Mouse (Mus musculus) midbrain, embryonic 12.5 days (tissue): ENCODE measurements at regions not wholly inside any gene's neighbourhood (a gene's known extent, or its start where the extent isn't known, plus 50 kb on each side); places are given as distances from the start of the nearest gene placed in this dataset.
"Not testable (repeated sequence)": the region's sequence is repeated elsewhere in the genome, so short reads cannot be mapped to it uniquely, and the experiment has no call there.

Experiments
- ATAC-seq: fragments of 200-750 bp; cut with Nextera tagmentation; 2 replicates; pipeline ENCODE4 v1.8.0; 2017; ENCODE audit warnings: low read depth, moderate TSS enrichment, moderate library complexity; ENCODE audit not compliant: low FRiP score
- H3K27ac ChIP-seq: fragments of 300-500 bp; sonication (generic); replicated peaks from 2 replicates; pipeline ENCODE4 v1.5.1; 2016; ENCODE audit warnings: mild to moderate bottlenecking
- H3K27me3 ChIP-seq: fragments of 300-500 bp; sonication (generic); 2 replicates; pipeline ENCODE4 v1.6.1; 2016; ENCODE audit warnings: mild to moderate bottlenecking
- H3K36me3 ChIP-seq: fragments of 300-500 bp; sonication (generic); 2 replicates; pipeline ENCODE4 v1.6.1; 2016
- H3K4me1 ChIP-seq: fragments of 300-500 bp; sonication (generic); 2 replicates; pipeline ENCODE4 v1.6.1; 2016
- H3K4me2 ChIP-seq: fragments of 300-500 bp; sonication (generic); replicated peaks from 2 replicates; pipeline ENCODE4 v1.6.1; 2016; ENCODE audit warnings: mild to moderate bottlenecking, moderate library complexity
- H3K4me3 ChIP-seq: fragments of 300-500 bp; sonication (generic); 2 replicates; pipeline ENCODE4 v1.5.1; 2016; ENCODE audit warnings: mild to moderate bottlenecking
- H3K9ac ChIP-seq: fragments of 300-500 bp; sonication (generic); replicated peaks from 2 replicates; pipeline ENCODE4 v1.6.1; 2016; ENCODE audit warnings: mild to moderate bottlenecking, moderate library complexity
- H3K9me3 ChIP-seq: fragments of 300-500 bp; sonication (generic); 2 replicates; pipeline ENCODE4 v1.6.1; 2016; ENCODE audit warnings: mild to moderate bottlenecking
- WGBS: fragments of 180-500 bp; shearing (Covaris S2); methylation state at CpG from one replicate; pipeline ENCODE4 v1.1.7; 2016; 5-methylcytosine and 5-hydroxymethylcytosine counted together

DNA sequence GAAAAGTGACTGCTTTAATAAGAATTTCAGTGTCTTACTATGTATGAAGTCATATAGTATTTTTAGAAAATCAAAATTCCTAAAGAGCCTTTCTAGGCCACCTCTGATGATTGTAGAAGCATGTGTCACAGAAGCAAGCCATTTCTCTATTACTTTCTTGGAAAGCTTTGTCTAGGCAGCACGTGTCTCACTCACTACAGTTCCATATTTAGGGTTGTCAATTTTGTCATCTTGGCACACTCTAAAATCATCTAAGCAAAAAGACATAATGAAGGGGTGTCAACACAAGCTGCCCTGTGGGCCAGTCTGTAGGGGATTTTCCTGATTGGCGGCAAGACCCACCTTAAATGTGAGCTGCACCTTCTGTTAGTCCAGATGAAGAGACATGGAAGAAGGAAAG, 723.1 kb upstream of the Brinp1 start:
- no peaks in the 10 kb centered on the region for H3K36me3 ChIP-seq
- ATAC-seq = no peak
- H3K9me3 ChIP-seq = no peaks in the 10 kb centered on the region
- H3K9ac ChIP-seq = no peak overlapping the region
- no peaks in the 10 kb centered on the region for H3K27me3 ChIP-seq
- no peak overlapping the region for H3K4me3 ChIP-seq
- 89% methylated on average over 2 of the region's 2 CpGs for WGBS
- H3K27ac ChIP-seq = no peak overlapping the region
- no peak overlapping the region for H3K4me2 ChIP-seq
- no peaks in the 10 kb centered on the region for H3K4me1 ChIP-seq

DNA sequence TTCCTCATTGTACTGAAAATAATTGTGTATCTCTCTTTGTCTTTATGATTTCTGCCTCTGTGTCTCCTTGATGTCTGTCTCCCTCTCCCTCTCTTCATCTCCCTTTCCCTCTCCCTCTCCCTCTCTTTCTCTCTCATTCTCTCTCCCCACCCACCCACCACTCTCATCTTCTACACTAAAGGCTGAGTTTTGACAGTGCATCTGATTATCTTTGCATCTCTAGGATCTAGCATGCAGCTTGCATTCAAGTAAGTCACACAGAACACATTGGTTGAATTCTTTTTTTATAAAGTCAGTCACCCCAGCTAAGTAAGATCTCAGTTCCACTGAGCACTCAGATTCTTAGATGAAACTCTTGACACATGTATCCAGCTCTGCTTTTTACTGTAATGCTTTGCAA, 719.3 kb upstream of the Brinp1 start:
- Histone ChIP-seq H3K4me3 (no peak overlapping the region), H3K9me3 (no peaks in the 10 kb centered on the region), H3K4me2 (no peak overlapping the region), H3K27ac (no peak overlapping the region), H3K9ac (no peak overlapping the region), H3K4me1 (no peaks in the 10 kb centered on the region), H3K36me3 (no peaks in the 10 kb centered on the region), H3K27me3 (no peaks in the 10 kb centered on the region)
- no peak for ATAC-seq

DNA sequence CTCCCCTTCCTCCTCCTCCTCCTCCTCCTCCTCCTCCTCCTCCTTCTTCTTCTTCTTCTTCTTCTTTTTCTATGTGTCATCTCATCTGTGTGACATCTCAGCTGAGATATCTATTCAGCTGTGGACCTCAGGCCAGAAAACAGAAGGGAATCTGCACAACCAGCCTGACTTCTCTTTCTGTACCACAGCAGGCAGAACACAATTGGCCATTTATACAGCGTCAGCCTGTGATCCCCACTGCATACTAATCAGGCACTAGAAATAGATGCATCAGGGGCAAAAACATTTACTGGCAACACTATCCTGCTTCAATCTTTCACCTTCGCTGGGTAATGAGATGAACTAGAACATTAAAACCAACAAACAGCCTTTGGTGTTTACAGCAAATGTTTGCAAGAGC, 674.7 kb upstream of the Brinp1 start:
- peak; percentile 56; the same call in 1 of the 2 replicates for ATAC-seq
- 54% methylated on average over 2 of the region's 2 CpGs for WGBS
- no peak overlapping the region for H3K4me2 ChIP-seq
- H3K9ac ChIP-seq = no peak overlapping the region
- H3K27ac ChIP-seq = no peak overlapping the region
- H3K27me3 ChIP-seq = no peaks in the 10 kb centered on the region
- no peak overlapping the region for H3K4me3 ChIP-seq
- no peaks in the 10 kb centered on the region for H3K36me3 ChIP-seq
- H3K4me1 ChIP-seq = no peaks in the 10 kb centered on the region
- H3K9me3 ChIP-seq = no peaks in the 10 kb centered on the region

DNA sequence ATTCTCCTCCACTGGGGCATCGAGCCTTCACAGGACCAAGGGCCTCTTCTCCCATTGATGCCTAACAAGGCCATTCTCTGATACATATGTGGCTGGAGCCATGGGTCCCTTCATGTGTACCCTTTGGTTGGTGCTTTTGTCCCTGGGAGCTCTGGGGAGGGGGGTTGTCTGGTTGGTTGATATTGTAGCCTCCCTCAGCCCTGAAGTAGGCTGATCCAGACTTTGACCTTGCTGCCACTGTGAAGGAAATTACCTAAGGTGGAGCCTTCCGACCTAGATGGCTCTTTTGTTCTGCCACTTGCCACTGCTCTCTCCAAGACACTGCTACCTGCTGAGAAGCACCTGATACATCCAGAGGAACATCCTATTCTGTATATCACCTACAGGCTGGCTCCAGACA, 672.2 kb upstream of the Brinp1 start:
- H3K4me1 ChIP-seq, H3K27ac ChIP-seq, ATAC-seq, H3K9me3 ChIP-seq, H3K4me2 ChIP-seq, H3K36me3 ChIP-seq, H3K27me3 ChIP-seq, H3K9ac ChIP-seq, H3K4me3 ChIP-seq: not testable (repeated sequence)
- 97% methylated on average over 2 of the region's 2 CpGs for WGBS

DNA sequence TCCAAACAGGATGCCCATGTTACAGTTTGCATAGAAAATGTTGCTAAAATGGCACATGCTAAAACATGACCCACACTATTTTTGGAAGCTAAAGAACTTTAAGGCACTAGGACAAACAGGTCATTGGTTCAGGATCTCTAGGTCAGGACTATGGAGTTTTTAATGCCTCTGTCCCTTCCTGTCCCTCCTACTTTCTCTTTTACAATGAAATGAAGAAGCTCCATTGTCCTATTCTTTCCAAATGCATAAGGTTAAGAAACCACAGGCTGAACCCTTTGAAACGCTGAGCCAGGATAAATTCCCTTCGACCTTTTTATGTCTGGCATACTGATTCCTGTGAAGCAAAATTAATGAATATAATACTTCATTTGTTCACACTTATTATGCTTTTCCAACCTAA, 671.6 kb upstream of the Brinp1 start:
- WGBS = 63% methylated on average over 2 of the region's 2 CpGs

DNA sequence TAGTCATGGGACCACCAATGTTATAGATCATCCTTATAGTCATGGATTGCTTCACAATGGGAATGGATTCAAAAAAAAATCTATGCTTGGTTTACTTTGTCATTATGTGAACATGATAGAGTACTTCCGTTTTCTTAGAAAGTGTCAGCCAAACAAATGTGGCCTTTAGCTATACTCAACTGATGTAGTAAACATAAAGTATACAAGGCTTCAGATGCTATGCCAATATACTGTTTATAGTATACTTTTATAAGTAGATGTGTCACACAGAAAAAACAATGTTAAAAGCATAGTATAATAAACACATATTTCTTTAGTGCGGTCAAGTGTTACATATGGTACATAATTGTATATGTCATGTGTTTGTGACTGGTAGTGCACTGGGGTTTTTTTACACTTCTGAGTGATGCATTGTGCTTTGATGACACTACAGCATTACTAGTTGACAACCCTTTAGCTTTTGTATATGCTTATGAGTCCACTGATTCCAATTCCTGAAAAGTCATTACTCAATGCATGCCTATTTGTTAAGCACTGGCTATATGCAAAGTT, 666.9 kb upstream of the Brinp1 start:
- WGBS = 93% methylated on average over 2 of the region's 2 CpGs
- H3K36me3 ChIP-seq = no peaks in the 10 kb centered on the region
- no peak for ATAC-seq

More for the DNA sequence above, 671.6 kb upstream of the Brinp1 start:
- H3K36me3 ChIP-seq = no peaks in the 10 kb centered on the region
- H3K4me1 ChIP-seq = no peaks in the 10 kb centered on the region
- no peaks in the 10 kb centered on the region for H3K9me3 ChIP-seq
- H3K4me2 ChIP-seq = no peak overlapping the region
- ATAC-seq = no peak
- H3K9ac ChIP-seq = no peak overlapping the region
- H3K4me3 ChIP-seq = no peak overlapping the region
- no peaks in the 10 kb centered on the region for H3K27me3 ChIP-seq
- no peak overlapping the region for H3K27ac ChIP-seq

DNA sequence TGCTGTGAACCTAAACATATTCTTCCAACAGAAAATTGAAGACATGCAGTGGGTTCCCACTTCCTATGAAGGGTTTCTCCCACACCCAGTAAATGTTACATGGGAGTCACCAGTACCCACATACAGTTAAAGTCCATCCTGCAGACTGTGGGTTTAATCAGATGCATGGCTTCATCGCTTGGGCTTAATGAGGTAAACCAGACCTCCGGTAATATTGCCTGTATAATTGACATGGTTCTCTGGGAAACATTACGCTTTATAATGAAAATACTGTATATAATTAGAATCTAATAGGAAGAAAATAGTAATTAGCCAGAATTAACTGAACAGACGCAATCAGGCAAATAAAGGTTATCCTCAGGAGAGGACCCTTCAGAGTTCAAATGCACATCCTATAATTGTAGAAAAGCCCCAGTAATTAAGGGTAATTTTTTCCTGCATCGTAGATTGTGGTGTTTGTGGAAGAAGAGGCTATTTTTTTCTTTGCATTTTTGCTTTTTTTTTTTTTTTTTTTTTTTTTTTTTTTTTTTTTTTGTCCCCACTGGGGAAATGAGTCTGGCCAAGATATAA, 664.0 kb upstream of the Brinp1 start:
- no peak overlapping the region for H3K9ac ChIP-seq
- H3K4me3 ChIP-seq = no peak overlapping the region
- no peaks in the 10 kb centered on the region for H3K4me1 ChIP-seq
- 83% methylated on average over 5 of the region's 5 CpGs for WGBS
- 0 out of 2 replicates have a peak, but pooled peaks have one; percentile 19 for ATAC-seq
- H3K27me3 ChIP-seq = 0 out of 2 replicates have a peak, but pooled peaks cover 6% of the 10 kb centered on the region
- H3K4me2 ChIP-seq = no peak overlapping the region
- H3K9me3 ChIP-seq = no peaks in the 10 kb centered on the region
- no peak overlapping the region for H3K27ac ChIP-seq
- no peaks in the 10 kb centered on the region for H3K36me3 ChIP-seq

More for the DNA sequence above, 666.9 kb upstream of the Brinp1 start:
- Histone ChIP-seq H3K27me3 (no peaks in the 10 kb centered on the region), H3K9me3 (no peaks in the 10 kb centered on the region), H3K9ac (no peak overlapping the region), H3K4me3 (no peak overlapping the region), H3K4me2 (no peak overlapping the region), H3K4me1 (no peaks in the 10 kb centered on the region), H3K27ac (no peak overlapping the region)

DNA sequence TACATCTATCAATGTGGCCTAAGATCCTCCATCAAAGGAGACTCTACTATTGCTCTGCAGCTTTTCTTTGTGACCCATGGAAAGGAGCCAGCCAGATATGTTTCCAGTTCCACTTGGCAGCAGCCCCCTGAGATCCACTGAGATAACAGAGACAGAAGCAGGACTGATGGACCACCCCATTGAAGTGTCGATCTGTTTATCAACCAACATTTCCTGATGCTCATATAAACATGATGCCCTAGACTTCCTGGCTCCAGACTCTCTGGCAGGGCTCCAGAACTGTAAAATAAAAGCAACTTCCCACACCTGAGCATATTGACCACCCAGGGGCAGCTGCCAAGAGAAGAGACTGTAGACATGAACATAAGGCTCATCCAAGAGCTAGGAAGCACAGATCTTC, 660.7 kb upstream of the Brinp1 start:
- Histone ChIP-seq H3K4me2 (no peak overlapping the region), H3K9ac (no peak overlapping the region), H3K4me1 (no peaks in the 10 kb centered on the region), H3K27ac (no peak overlapping the region), H3K4me3 (no peak overlapping the region), H3K9me3 (no peaks in the 10 kb centered on the region), H3K27me3 (0 out of 2 replicates have a peak, but pooled peaks cover 6% of the 10 kb centered on the region), H3K36me3 (no peaks in the 10 kb centered on the region)
- WGBS = 82% methylated on average over 1 of the region's 1 CpGs
- ATAC-seq = no peak

DNA sequence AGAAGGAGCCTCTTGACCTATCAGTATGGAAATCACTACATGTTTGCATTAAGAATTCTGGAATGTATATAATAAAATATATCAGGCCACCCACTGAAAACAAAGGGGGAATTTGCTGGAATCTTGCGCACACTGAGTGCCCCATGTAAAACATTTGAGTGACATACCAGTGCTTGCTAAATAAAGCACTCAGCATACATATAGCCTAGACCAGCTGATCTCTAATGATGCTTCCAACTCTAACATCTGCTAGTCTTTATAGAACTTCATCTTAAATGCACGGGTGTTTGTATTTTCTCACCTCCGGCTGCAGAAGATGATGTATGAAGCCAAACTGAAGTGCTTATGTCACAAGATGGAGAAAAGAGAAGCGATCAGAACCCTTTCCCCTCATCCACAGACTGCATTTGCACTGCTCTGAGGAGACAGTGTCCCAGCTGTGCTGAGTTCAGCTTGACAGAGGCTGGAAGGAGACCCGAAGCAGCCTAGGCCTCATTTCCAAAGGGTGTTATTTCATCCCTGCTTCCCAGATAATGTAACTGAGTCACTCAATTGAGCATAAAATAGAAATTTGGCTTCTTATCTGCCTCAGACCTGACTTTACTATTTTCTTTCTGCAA, 657.6 kb upstream of the Brinp1 start:
- Histone ChIP-seq H3K9me3 (no peaks in the 10 kb centered on the region), H3K4me2 (no peak overlapping the region), H3K27me3 (0 out of 2 replicates have a peak, but pooled peaks cover 6% of the 10 kb centered on the region), H3K9ac (no peak overlapping the region), H3K27ac (no peak overlapping the region), H3K4me3 (no peak overlapping the region), H3K36me3 (no peaks in the 10 kb centered on the region), H3K4me1 (no peaks in the 10 kb centered on the region)
- no peak for ATAC-seq
- 86% methylated on average over 5 of the region's 5 CpGs for WGBS

DNA sequence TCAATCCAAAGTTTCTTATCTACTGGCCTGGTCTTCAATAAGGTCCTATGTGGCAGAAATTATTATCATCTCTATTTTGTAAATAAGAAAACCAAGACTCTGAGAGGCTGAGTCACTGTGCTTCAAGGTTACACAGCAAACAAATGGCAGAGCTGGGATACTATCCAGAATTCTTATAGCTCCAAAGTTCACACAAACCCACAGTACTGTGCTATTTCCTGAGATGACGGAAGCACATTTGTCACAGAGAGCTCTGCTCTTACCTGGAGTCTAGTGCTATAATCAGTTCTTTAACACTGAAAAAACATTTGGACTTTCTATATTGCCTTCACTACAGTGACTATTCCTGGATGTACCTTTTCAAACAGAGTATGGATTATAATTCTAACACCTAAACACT, 654.7 kb upstream of the Brinp1 start:
- Histone ChIP-seq H3K4me1 (no peaks in the 10 kb centered on the region), H3K36me3 (no peaks in the 10 kb centered on the region), H3K9ac (no peak overlapping the region), H3K27ac (no peak overlapping the region), H3K4me2 (no peak overlapping the region), H3K9me3 (no peaks in the 10 kb centered on the region), H3K4me3 (no peak overlapping the region), H3K27me3 (0 out of 2 replicates have a peak, but pooled peaks cover under 1% of the 10 kb centered on the region)
- no peak for ATAC-seq
- WGBS = 89% methylated on average over 1 of the region's 1 CpGs

DNA sequence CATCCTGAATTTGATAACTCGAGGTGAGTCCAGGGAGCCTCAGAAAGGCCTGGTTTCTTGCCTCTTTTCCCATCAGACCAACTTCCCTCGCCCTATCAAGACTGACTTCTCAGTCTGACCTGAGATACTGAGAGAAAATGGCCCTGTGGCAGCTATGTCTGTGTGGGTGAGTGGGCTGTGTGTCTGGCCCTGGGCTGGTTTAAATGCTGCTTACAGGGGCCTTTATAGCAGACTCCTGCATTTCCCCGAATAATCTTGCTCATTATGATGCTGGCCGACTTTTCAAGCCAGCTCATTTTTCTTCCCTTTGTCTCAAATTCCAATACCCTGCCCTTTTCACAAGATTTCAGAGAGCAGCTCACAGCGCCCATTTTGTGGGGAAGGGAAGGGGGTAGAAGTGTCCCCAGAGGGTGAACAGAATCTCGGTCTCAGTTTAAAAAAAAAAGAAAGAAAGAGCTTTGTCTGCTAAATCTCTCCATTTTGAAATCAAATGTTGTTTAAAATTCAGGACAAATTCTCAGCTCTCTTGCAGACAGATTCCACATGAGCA, 642.9 kb upstream of the Brinp1 start:
- H3K9me3 ChIP-seq = no peaks in the 10 kb centered on the region
- H3K4me3 ChIP-seq = no peak overlapping the region
- peak overlapping the region; percentile 56; the same call in 1 of the 2 replicates for H3K27ac ChIP-seq
- no peaks in the 10 kb centered on the region for H3K36me3 ChIP-seq
- peaks cover 7% of the 10 kb centered on the region; the same call in 1 of the 2 replicates for H3K4me1 ChIP-seq
- peak; percentile 61; the same call in 1 of the 2 replicates for ATAC-seq
- 35% methylated on average over 6 of the region's 6 CpGs for WGBS
- H3K4me2 ChIP-seq = no peak overlapping the region
- H3K9ac ChIP-seq = no peak overlapping the region
- H3K27me3 ChIP-seq = no peaks in the 10 kb centered on the region

DNA sequence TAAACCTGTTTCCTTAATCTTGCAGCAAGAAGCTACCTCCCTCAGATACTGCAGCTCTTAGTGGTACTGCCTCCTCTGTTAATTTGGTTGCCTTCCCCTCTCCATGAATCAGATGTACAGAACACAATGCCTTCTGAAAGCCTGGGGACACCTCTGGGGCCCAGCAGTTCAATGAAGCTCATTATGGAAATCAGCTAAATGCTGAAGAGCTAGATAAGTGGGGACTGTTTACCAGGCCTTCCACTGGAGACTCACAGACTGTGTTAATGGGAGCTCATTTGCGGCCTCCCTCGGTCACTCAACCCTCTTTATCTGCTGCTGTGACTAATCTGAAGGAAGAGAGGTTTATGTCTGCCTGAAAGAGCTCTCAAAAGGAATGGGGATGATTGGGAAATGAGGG, 639.8 kb upstream of the Brinp1 start:
- Histone ChIP-seq H3K4me2 (no peak overlapping the region), H3K9me3 (no peaks in the 10 kb centered on the region), H3K36me3 (no peaks in the 10 kb centered on the region), H3K27me3 (no peaks in the 10 kb centered on the region), H3K4me3 (no peak overlapping the region), H3K9ac (no peak overlapping the region), H3K27ac (no peak overlapping the region), H3K4me1 (peaks cover 7% of the 10 kb centered on the region; the same call in 1 of the 2 replicates)
- ATAC-seq = peak; percentile 80
- WGBS = 27% methylated on average over 2 of the region's 2 CpGs
